Mouse (Mus musculus): ENCODE results near the gene Wfdc15a. TPM values are rescaled to one million over a fixed set of nuclear protein-coding genes. Genes with fewer than 3 reads are reported as not detected.

The Wfdc15a gene
- 0.23 and 0.29 TPM in 2 replicates for polyA plus RNA-seq (2015; fragmentation: Nextera tagmentation; extraction: Ambion mirVana)

- Histone ChIP-seq H3K36me3 (ENCODE audit: control insufficient read depth, insufficient read depth, low read length) (no peaks in the 10 kb centered on the region), H3K4me2 (replicated peaks; ENCODE audit: low read depth) (no peak within 1 kb of the TSS), H3K9ac (ENCODE audit: low read length) (no peak within 1 kb of the TSS), H3K4me1 (replicated peaks; ENCODE audit: control insufficient read depth, insufficient read depth) (no peaks in the 10 kb centered on the region), H3K27ac (replicated peaks) (no peak within 1 kb of the TSS), H3K4me3 (ENCODE audit: low read depth, low read length) (no peak within 1 kb of the TSS), H3K9me3 (ENCODE audit: control insufficient read depth, low read length) (no peaks in the 10 kb centered on the region), H3K27me3 (ENCODE audit: control insufficient read depth, insufficient read depth, low read length) (no peaks in the 10 kb centered on the region)
- WGBS, result 83% methylated on average over 20 of the region's 20 CpGs
- no peak for DNase-seq (ENCODE audit: low spot score)
- TF ChIP-seq CTCF (IDR thresholded peaks at IDR 0.05; ENCODE audit: low read depth), result no peak
- no peak for TF ChIP-seq EP300 (optimal IDR thresholded peaks at IDR 0.05)
- ATAC-seq (ENCODE audit: low FRiP score, low TSS enrichment), result no peak
Observed at GRCm38 (mm10) chr2:164199626-164200327, at the start of gene Wfdc15a. Gene Wfdc15a (minus strand): TSS chr2:164200130.

GRCm38 (mm10) chr2:164238366-164238765, 38.4 kb upstream of the Wfdc15a start, which contains the start of gene Svs2:
Gene Svs2 (minus strand): TSS chr2:164238466.
- Histone ChIP-seq H3K27me3 (ENCODE audit: control insufficient read depth, insufficient read depth, low read length) (no peaks in the 10 kb centered on the region), H3K4me3 (ENCODE audit: low read depth, low read length) (no peak within 1 kb of the TSS), H3K9ac (ENCODE audit: low read length) (no peak within 1 kb of the TSS), H3K4me2 (replicated peaks; ENCODE audit: low read depth) (no peak within 1 kb of the TSS), H3K36me3 (ENCODE audit: control insufficient read depth, insufficient read depth, low read length) (no peaks in the 10 kb centered on the region), H3K9me3 (ENCODE audit: control insufficient read depth, low read length) (no peaks in the 10 kb centered on the region), H3K27ac (replicated peaks) (no peak within 1 kb of the TSS), H3K4me1 (replicated peaks; ENCODE audit: control insufficient read depth, insufficient read depth) (no peaks in the 10 kb centered on the region)
- DNase-seq (ENCODE audit: low spot score) (no peak), ATAC-seq (ENCODE audit: low FRiP score, low TSS enrichment) (no peak)
- TF ChIP-seq EP300 (optimal IDR thresholded peaks at IDR 0.05) (no peak), CTCF (IDR thresholded peaks at IDR 0.05; ENCODE audit: low read depth) (no peak)
- 76% methylated on average over 3 of the region's 3 CpGs for WGBS

- TF ChIP-seq EP300 (optimal IDR thresholded peaks at IDR 0.05), result no peak
- TF ChIP-seq CTCF (IDR thresholded peaks at IDR 0.05; ENCODE audit: low read depth), result no peak
- 59% methylated on average over 8 of the region's 8 CpGs for WGBS
- H3K4me2 ChIP-seq (replicated peaks; ENCODE audit: low read depth), result no peak overlapping the region
- H3K4me3 ChIP-seq (ENCODE audit: low read depth, low read length), result no peak overlapping the region
- no peak overlapping the region for H3K27ac ChIP-seq (replicated peaks)
- no peaks in the 10 kb centered on the region for H3K27me3 ChIP-seq (ENCODE audit: control insufficient read depth, insufficient read depth, low read length)
- DNase-seq (ENCODE audit: low spot score) (peak; percentile 59), ATAC-seq (ENCODE audit: low FRiP score, low TSS enrichment) (peak; percentile 79)
- H3K4me1 ChIP-seq (replicated peaks; ENCODE audit: control insufficient read depth, insufficient read depth), result no peaks in the 10 kb centered on the region
- H3K9me3 ChIP-seq (ENCODE audit: control insufficient read depth, low read length), result no peaks in the 10 kb centered on the region
- no peaks in the 10 kb centered on the region for H3K36me3 ChIP-seq (ENCODE audit: control insufficient read depth, insufficient read depth, low read length)
- H3K9ac ChIP-seq (ENCODE audit: low read length), result no peak overlapping the region
Observed at GRCm38 (mm10) chr2:164232671-164233070, 32.7 kb upstream of the Wfdc15a start.

- ATAC-seq (ENCODE audit: low FRiP score, low TSS enrichment) (no peak), DNase-seq (ENCODE audit: low spot score) (no peak)
- H3K4me1 ChIP-seq (replicated peaks; ENCODE audit: control insufficient read depth, insufficient read depth), result no peaks in the 10 kb centered on the region
- no peak overlapping the region for H3K4me2 ChIP-seq (replicated peaks; ENCODE audit: low read depth)
- WGBS, result 84% methylated on average over 8 of the region's 8 CpGs
- no peaks in the 10 kb centered on the region for H3K9me3 ChIP-seq (ENCODE audit: control insufficient read depth, low read length)
- no peak overlapping the region for H3K27ac ChIP-seq (replicated peaks)
- H3K27me3 ChIP-seq (ENCODE audit: control insufficient read depth, insufficient read depth, low read length), result no peaks in the 10 kb centered on the region
- H3K4me3 ChIP-seq (ENCODE audit: low read depth, low read length), result no peak overlapping the region
- no peaks in the 10 kb centered on the region for H3K36me3 ChIP-seq (ENCODE audit: control insufficient read depth, insufficient read depth, low read length)
- TF ChIP-seq CTCF (IDR thresholded peaks at IDR 0.05; ENCODE audit: low read depth), result no peak
- no peak for TF ChIP-seq EP300 (optimal IDR thresholded peaks at IDR 0.05)
- no peak overlapping the region for H3K9ac ChIP-seq (ENCODE audit: low read length)
Observed at GRCm38 (mm10) chr2:164228361-164229070, 28.6 kb upstream of the Wfdc15a start.

- no peaks in the 10 kb centered on the region for H3K4me1 ChIP-seq (replicated peaks; ENCODE audit: control insufficient read depth, insufficient read depth)
- 0 out of 2 replicates have a peak within 1 kb of the TSS, but pooled peaks have one; percentile 2 for H3K4me2 ChIP-seq (replicated peaks; ENCODE audit: low read depth)
- H3K27ac ChIP-seq (replicated peaks), result no peak within 1 kb of the TSS
- no peaks in the 10 kb centered on the region for H3K9me3 ChIP-seq (ENCODE audit: control insufficient read depth, low read length)
- no peak for TF ChIP-seq EP300 (optimal IDR thresholded peaks at IDR 0.05)
- no peak for TF ChIP-seq CTCF (IDR thresholded peaks at IDR 0.05; ENCODE audit: low read depth)
- no peak for DNase-seq (ENCODE audit: low spot score)
- H3K36me3 ChIP-seq (ENCODE audit: control insufficient read depth, insufficient read depth, low read length), result no peaks in the 10 kb centered on the region
- no peak for ATAC-seq (ENCODE audit: low FRiP score, low TSS enrichment)
- H3K4me3 ChIP-seq (ENCODE audit: low read depth, low read length), result no peak within 1 kb of the TSS
- H3K27me3 ChIP-seq (ENCODE audit: control insufficient read depth, insufficient read depth, low read length), result no peaks in the 10 kb centered on the region
- H3K9ac ChIP-seq (ENCODE audit: low read length), result no peak within 1 kb of the TSS
- WGBS, result 33% methylated on average over 11 of the region's 11 CpGs
Observed at GRCm38 (mm10) chr2:164221522-164221921, 21.6 kb upstream of the Wfdc15a start, which contains the start of gene Wfdc15b. Gene Wfdc15b (minus strand): TSS chr2:164221660.

- DNase-seq (ENCODE audit: low spot score) (no peak), ATAC-seq (ENCODE audit: low FRiP score, low TSS enrichment) (no peak)
- H3K4me2 ChIP-seq (replicated peaks; ENCODE audit: low read depth), result no peak overlapping the region
- no peak overlapping the region for H3K27ac ChIP-seq (replicated peaks)
- no peak overlapping the region for H3K9ac ChIP-seq (ENCODE audit: low read length)
- WGBS, result 84% methylated on average over 9 of the region's 9 CpGs
- no peaks in the 10 kb centered on the region for H3K27me3 ChIP-seq (ENCODE audit: control insufficient read depth, insufficient read depth, low read length)
- H3K9me3 ChIP-seq (ENCODE audit: control insufficient read depth, low read length), result no peaks in the 10 kb centered on the region
- no peaks in the 10 kb centered on the region for H3K36me3 ChIP-seq (ENCODE audit: control insufficient read depth, insufficient read depth, low read length)
- no peak for TF ChIP-seq EP300 (optimal IDR thresholded peaks at IDR 0.05)
- TF ChIP-seq CTCF (IDR thresholded peaks at IDR 0.05; ENCODE audit: low read depth), result no peak
- H3K4me1 ChIP-seq (replicated peaks; ENCODE audit: control insufficient read depth, insufficient read depth), result no peaks in the 10 kb centered on the region
- no peak overlapping the region for H3K4me3 ChIP-seq (ENCODE audit: low read depth, low read length)
Observed at GRCm38 (mm10) chr2:164219295-164219694, 19.4 kb upstream of the Wfdc15a start.

Data from stomach, postnatal 0 days (tissue).